Mouse (Mus musculus): ENCODE measurements at regions not wholly inside any gene's neighbourhood (a gene's known extent, or its start where the extent isn't known, plus 50 kb on each side); places are given as distances from the start of the nearest gene placed in this dataset.

GRCm38 (mm10) chr7:88959332-88960124 is 444.5 kb downstream of the Tmem135 start:
- 51% methylated on average over 6 of the region's 6 CpGs for WGBS
- no peak for ATAC-seq (ENCODE audit: low FRiP score, low TSS enrichment)

GRCm38 (mm10) chr7:88954978-88955377 is 449.0 kb downstream of the Tmem135 start:
- no peak for ATAC-seq (ENCODE audit: low FRiP score, low TSS enrichment)
- no peaks in the 10 kb centered on the region for H3K36me3 ChIP-seq (ENCODE audit: insufficient read depth, low read length)
- WGBS, result 76% methylated on average over 3 of the region's 3 CpGs

More at GRCm38 (mm10) chr7:88959332-88960124, 444.5 kb downstream of the Tmem135 start:
- Histone ChIP-seq H3K36me3 (ENCODE audit: insufficient read depth, low read length) (no peaks in the 10 kb centered on the region), H3K4me3 (ENCODE audit: low read length) (no peak overlapping the region), H3K27ac (ENCODE audit: low read length) (no peak overlapping the region), H3K27me3 (ENCODE audit: insufficient read depth, low read length) (no peaks in the 10 kb centered on the region), H3K9ac (replicated peaks; ENCODE audit: low read length) (no peak overlapping the region), H3K9me3 (ENCODE audit: low read length) (no peaks in the 10 kb centered on the region), H3K4me2 (replicated peaks; ENCODE audit: low read depth, low read length) (no peak overlapping the region), H3K4me1 (ENCODE audit: insufficient read depth, low read length) (no peaks in the 10 kb centered on the region)

GRCm38 (mm10) chr7:88945338-88945737 is 458.7 kb downstream of the Tmem135 start:
- Histone ChIP-seq H3K36me3 (ENCODE audit: insufficient read depth, low read length) (no peaks in the 10 kb centered on the region), H3K4me3 (ENCODE audit: low read length) (no peak overlapping the region), H3K27ac (ENCODE audit: low read length) (no peak overlapping the region), H3K4me1 (ENCODE audit: insufficient read depth, low read length) (no peaks in the 10 kb centered on the region), H3K9ac (replicated peaks; ENCODE audit: low read length) (no peak overlapping the region), H3K27me3 (ENCODE audit: insufficient read depth, low read length) (no peaks in the 10 kb centered on the region), H3K9me3 (ENCODE audit: low read length) (no peaks in the 10 kb centered on the region), H3K4me2 (replicated peaks; ENCODE audit: low read depth, low read length) (no peak overlapping the region)
- no peak for ATAC-seq (ENCODE audit: low FRiP score, low TSS enrichment)

More at GRCm38 (mm10) chr7:88954978-88955377, 449.0 kb downstream of the Tmem135 start:
- no peaks in the 10 kb centered on the region for H3K9me3 ChIP-seq (ENCODE audit: low read length)
- H3K4me3 ChIP-seq (ENCODE audit: low read length), result no peak overlapping the region
- no peaks in the 10 kb centered on the region for H3K4me1 ChIP-seq (ENCODE audit: insufficient read depth, low read length)
- H3K27me3 ChIP-seq (ENCODE audit: insufficient read depth, low read length), result no peaks in the 10 kb centered on the region
- H3K4me2 ChIP-seq (replicated peaks; ENCODE audit: low read depth, low read length), result no peak overlapping the region
- no peak overlapping the region for H3K27ac ChIP-seq (ENCODE audit: low read length)
- no peak overlapping the region for H3K9ac ChIP-seq (replicated peaks; ENCODE audit: low read length)

GRCm38 (mm10) chr7:88944936-88945335 is 459.1 kb downstream of the Tmem135 start:
- H3K9ac ChIP-seq (replicated peaks; ENCODE audit: low read length), result no peak overlapping the region
- no peaks in the 10 kb centered on the region for H3K36me3 ChIP-seq (ENCODE audit: insufficient read depth, low read length)
- no peak overlapping the region for H3K4me2 ChIP-seq (replicated peaks; ENCODE audit: low read depth, low read length)
- no peaks in the 10 kb centered on the region for H3K9me3 ChIP-seq (ENCODE audit: low read length)
- H3K4me3 ChIP-seq (ENCODE audit: low read length), result no peak overlapping the region
- H3K4me1 ChIP-seq (ENCODE audit: insufficient read depth, low read length), result no peaks in the 10 kb centered on the region
- 54% methylated on average over 2 of the region's 2 CpGs for WGBS
- no peak overlapping the region for H3K27ac ChIP-seq (ENCODE audit: low read length)
- H3K27me3 ChIP-seq (ENCODE audit: insufficient read depth, low read length), result no peaks in the 10 kb centered on the region
- peak; percentile 31; the same call in 1 of the 2 replicates for ATAC-seq (ENCODE audit: low FRiP score, low TSS enrichment)

- Histone ChIP-seq H3K4me2 (replicated peaks; ENCODE audit: low read depth, low read length) (no peak overlapping the region), H3K4me1 (ENCODE audit: insufficient read depth, low read length) (no peaks in the 10 kb centered on the region), H3K27me3 (ENCODE audit: insufficient read depth, low read length) (no peaks in the 10 kb centered on the region), H3K9me3 (ENCODE audit: low read length) (no peaks in the 10 kb centered on the region), H3K9ac (replicated peaks; ENCODE audit: low read length) (no peak overlapping the region), H3K27ac (ENCODE audit: low read length) (no peak overlapping the region), H3K4me3 (ENCODE audit: low read length) (no peak overlapping the region), H3K36me3 (ENCODE audit: insufficient read depth, low read length) (no peaks in the 10 kb centered on the region)
- WGBS, result 82% methylated on average over 9 of the region's 9 CpGs
- no peak for ATAC-seq (ENCODE audit: low FRiP score, low TSS enrichment)
Observed at GRCm38 (mm10) chr7:88941246-88941910, 462.6 kb downstream of the Tmem135 start.

- H3K4me2 ChIP-seq (replicated peaks; ENCODE audit: low read depth, low read length), result no peak overlapping the region
- H3K9ac ChIP-seq (replicated peaks; ENCODE audit: low read length), result no peak overlapping the region
- H3K9me3 ChIP-seq (ENCODE audit: low read length), result no peaks in the 10 kb centered on the region
- no peak for ATAC-seq (ENCODE audit: low FRiP score, low TSS enrichment)
- H3K36me3 ChIP-seq (ENCODE audit: insufficient read depth, low read length), result no peaks in the 10 kb centered on the region
- H3K27ac ChIP-seq (ENCODE audit: low read length), result no peak overlapping the region
- H3K27me3 ChIP-seq (ENCODE audit: insufficient read depth, low read length), result no peaks in the 10 kb centered on the region
- H3K4me3 ChIP-seq (ENCODE audit: low read length), result no peak overlapping the region
- H3K4me1 ChIP-seq (ENCODE audit: insufficient read depth, low read length), result no peaks in the 10 kb centered on the region
- WGBS, result 90% methylated on average over 2 of the region's 2 CpGs
Observed at GRCm38 (mm10) chr7:88940196-88940595, 463.8 kb downstream of the Tmem135 start.

- Histone ChIP-seq H3K4me2 (replicated peaks; ENCODE audit: low read depth, low read length) (no peak overlapping the region), H3K4me3 (ENCODE audit: low read length) (no peak overlapping the region), H3K4me1 (ENCODE audit: insufficient read depth, low read length) (no peaks in the 10 kb centered on the region), H3K27me3 (ENCODE audit: insufficient read depth, low read length) (no peaks in the 10 kb centered on the region), H3K36me3 (ENCODE audit: insufficient read depth, low read length) (no peaks in the 10 kb centered on the region), H3K9me3 (ENCODE audit: low read length) (no peaks in the 10 kb centered on the region), H3K27ac (ENCODE audit: low read length) (no peak overlapping the region), H3K9ac (replicated peaks; ENCODE audit: low read length) (no peak overlapping the region)
- ATAC-seq (ENCODE audit: low FRiP score, low TSS enrichment), result no peak
- WGBS, result 76% methylated on average over 6 of the region's 6 CpGs
Observed at GRCm38 (mm10) chr7:88928245-88928795, 475.7 kb downstream of the Tmem135 start.
